Mouse (Mus musculus): ENCODE data around the gene Scrn2.

GRCm38 (mm10) chr11:97045861-97046260 lies 16.1 kb downstream of the Scrn2 start:
- TF ChIP-seq CTCF (IDR thresholded peaks at IDR 0.05; ENCODE audit: borderline replicate concordance, extremely low read depth, insufficient read depth, insufficient read length) (no peak), POLR2A (IDR thresholded peaks at IDR 0.05; ENCODE audit: borderline replicate concordance, extremely low read depth, insufficient read depth, insufficient read length, poor library complexity, severe bottlenecking) (no peak)

Measured in brain, embryonic 14.5 days (tissue).